Mouse (Mus musculus) ovary, adult 2 months (tissue): ENCODE data around the gene Tex45. TPM values are rescaled to one million over a fixed set of nuclear protein-coding genes. Genes with fewer than 3 reads are reported as not detected.

Experiments
- polyA plus RNA-seq: library from polyadenylated mRNA; depleted of rRNA; stranded (reverse); fragments of >200 nt; gene quantifications from 2 replicates; pipeline ENCODE4 v1.2.3, GENCODE M21; 2012; rRNA removed

Gene Tex45
- polyA plus RNA-seq = 0.19 and 0.23 TPM in 2 replicates

DNA sequence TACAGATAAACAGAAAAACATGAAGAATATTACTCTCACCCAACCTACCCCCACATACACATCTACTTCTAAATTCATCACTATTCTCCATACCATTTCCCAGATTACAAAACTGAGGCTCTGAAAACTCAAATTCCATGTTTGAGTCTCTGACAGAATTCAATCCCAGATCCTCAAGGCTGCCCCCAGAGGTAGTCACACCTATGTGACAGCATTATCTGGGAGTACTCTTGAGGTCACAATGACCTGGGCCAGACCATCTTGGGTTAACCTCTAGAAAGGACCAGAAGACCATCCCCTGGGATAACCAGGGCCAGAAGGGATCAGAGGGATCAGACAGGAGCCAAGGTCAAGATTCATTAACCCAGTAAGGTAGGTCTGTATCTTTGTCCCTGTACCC is at the start of gene Tex45:
Gene Tex45, plus strand, starts transcription at position 301 of the 400 bp plus-strand sequence.

GRCm38 (mm10) chr8:3467006-3467885 is 3.4 kb upstream of the Tex45 start, which contains the start of gene Pex11g:
TSS of gene Pex11g (minus strand) at chr8:3467680.

DNA sequence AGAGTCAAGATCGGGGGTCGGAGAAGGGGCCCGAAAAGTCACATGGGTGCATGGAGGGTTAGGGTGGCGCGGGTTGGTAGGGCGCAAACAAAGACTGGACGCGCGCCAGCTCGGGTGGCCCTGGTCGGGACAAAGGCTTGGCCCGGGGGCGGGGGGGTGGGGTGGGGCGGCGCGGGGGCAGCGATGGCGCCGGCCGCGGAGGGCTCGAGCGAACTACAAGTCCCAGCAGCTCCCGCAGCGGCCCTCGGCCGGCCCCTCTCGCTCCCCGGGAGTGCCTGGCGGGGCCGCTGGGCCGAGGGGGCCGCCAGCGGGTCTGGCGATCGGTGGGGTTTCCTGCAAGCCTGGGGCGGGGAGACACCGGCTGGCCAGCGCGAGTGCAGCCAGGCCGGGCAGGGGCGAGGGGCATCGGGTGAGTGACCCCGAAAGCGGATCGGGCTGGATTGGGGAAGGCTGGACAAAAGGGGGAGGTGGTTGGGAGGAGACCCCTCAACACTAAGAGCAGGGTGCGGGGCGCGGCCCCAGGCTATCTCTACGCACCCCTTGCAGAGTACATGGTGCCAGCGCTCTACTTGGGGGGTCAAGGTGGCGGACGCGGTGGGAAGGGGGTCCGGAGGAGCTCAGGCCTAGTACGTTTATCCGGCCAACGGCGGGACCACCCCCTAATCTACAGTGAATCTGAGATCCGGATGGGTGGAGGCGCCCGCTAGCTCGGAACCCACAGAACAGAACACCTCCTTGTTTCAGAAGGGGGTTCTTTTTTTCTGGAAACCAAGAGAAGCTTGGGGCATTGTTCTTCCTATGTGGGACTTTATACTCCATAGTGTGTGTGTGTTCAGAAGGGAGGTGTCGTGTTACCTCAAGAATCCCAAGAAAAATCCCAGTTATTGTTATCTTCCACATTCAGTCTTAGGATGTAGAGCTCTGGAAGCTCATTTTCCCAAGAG is 22.5 kb downstream of the Tex45 start, which contains the start of gene Zfp358:
Gene Zfp358, plus strand, starts transcription at position 238 of the 944 bp plus-strand sequence.

DNA sequence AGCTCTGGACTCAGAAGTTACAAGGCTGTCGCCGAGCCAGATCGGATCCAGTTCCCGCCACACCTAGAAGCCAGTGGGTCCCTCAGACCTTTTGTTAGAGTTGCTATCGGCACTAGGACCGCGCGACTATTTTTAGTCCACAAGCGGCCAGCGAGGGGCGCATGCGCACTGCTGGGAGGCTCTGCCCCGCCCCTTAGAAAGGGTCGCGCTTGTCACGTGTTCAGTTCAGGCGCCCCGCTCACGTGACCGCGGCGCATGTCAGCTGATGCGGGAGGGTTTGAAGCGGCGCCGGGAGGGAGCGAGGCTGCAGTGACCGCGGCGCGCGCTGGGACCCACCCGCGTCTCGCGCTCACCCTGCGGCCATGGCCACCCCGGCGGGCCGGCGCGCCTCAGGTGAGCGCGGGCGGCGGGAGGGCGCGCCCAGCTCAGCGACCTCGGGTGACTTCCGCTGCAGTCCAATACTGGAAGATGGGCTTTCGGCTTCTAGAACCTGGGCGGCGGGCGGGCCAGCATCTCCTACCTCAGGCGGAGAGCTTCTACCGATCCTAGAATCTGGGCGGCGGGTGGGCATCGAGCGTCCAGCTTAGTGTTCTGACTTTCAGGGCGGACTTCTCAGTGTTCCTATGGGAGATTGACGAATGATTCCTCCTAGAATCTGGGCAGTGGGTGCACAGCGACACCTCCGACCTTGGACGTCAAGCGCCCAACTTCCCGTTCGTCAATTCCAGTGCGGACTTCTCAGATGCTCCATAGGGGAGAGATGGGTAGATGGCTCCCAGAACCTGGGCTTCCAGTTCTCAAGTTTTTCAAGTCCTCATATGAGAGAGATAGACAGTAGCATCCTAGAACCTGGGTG is 29.8 kb downstream of the Tex45 start, which contains the start of gene Mcoln1:
Gene Mcoln1, plus strand, starts transcription at position 223 of the 856 bp plus-strand sequence.

GRCm38 (mm10) chr8:3515260-3515671 is 44.6 kb downstream of the Tex45 start, which contains the start of gene Pnpla6:
TSS of gene Pnpla6 (plus strand) at chr8:3515384.

Other genes with a start within 250 kb of the Tex45 start
- 31.0 and 38.3 TPM in 2 replicates for gene Insr, start 191.2 kb upstream of the Tex45 start, polyA plus RNA-seq
- gene A430078G23Rik, start 117.4 kb upstream of the Tex45 start, polyA plus RNA-seq = 0.44 and 0.54 TPM in 2 replicates
- 85.2 and 90.2 TPM in 2 replicates for gene Arhgef18, start 77.9 kb upstream of the Tex45 start, polyA plus RNA-seq
- gene Pex11g, start 3.2 kb upstream of the Tex45 start, polyA plus RNA-seq = 10.4 and 12.8 TPM in 2 replicates
- gene Zfp358, start 22.3 kb downstream of the Tex45 start, polyA plus RNA-seq = 125 and 143 TPM in 2 replicates
- 399 and 751 TPM in 2 replicates for gene Mcoln1, start 29.6 kb downstream of the Tex45 start, polyA plus RNA-seq
- 89.5 and 91.8 TPM in 2 replicates for gene Pnpla6, start 44.5 kb downstream of the Tex45 start, polyA plus RNA-seq
- gene C330021F23Rik, start 97.1 kb downstream of the Tex45 start, polyA plus RNA-seq = 0.18 and 1.8 TPM in 2 replicates
- 20.9 and 23.5 TPM in 2 replicates for gene Camsap3, start 116.4 kb downstream of the Tex45 start, polyA plus RNA-seq
- gene Xab2, start 150.5 kb downstream of the Tex45 start, polyA plus RNA-seq = 93.2 and 110 TPM in 2 replicates
- gene Pet100, start 150.7 kb downstream of the Tex45 start, polyA plus RNA-seq = 1.6 and 2.2 TPM in 2 replicates
- gene Pcp2, start 154.7 kb downstream of the Tex45 start, polyA plus RNA-seq = not detected in 2 replicates
- 171 and 235 TPM in 2 replicates for gene Stxbp2, start 160.1 kb downstream of the Tex45 start, polyA plus RNA-seq
- gene Retn, start 184.9 kb downstream of the Tex45 start, polyA plus RNA-seq = 49.5 and 60.2 TPM in 2 replicates
- gene Mcemp1, start 194.9 kb downstream of the Tex45 start, polyA plus RNA-seq = 0.36 and 0.55 TPM in 2 replicates
- 11.6 and 13.8 TPM in 2 replicates for gene Fcor, start 201.5 kb downstream of the Tex45 start, polyA plus RNA-seq
- 40.3 and 41.1 TPM in 2 replicates for gene Trappc5, start 205.4 kb downstream of the Tex45 start, polyA plus RNA-seq
- gene Fcer2a, start 223.3 kb downstream of the Tex45 start, polyA plus RNA-seq = 0.11 and 0.20 TPM in 2 replicates
- 0.22 TPM in 1 of 2 replicates, not detected in the other for gene Clec4g, start 249.8 kb downstream of the Tex45 start, polyA plus RNA-seq